Mouse (Mus musculus) mammary gland, adult 2 months (tissue): ENCODE results near the gene Hectd4. TPM values are rescaled to one million over a fixed set of nuclear protein-coding genes. Genes with fewer than 3 reads are reported as not detected.

Experiments
- polyA plus RNA-seq: library from polyadenylated mRNA; depleted of rRNA; stranded (reverse); fragments of >200 nt; gene quantifications from 2 replicates; pipeline ENCODE4 v1.2.3, GENCODE M21; 2012; ENCODE audit warnings: low replicate concordance; rRNA removed

Hectd4 gene
- polyA plus RNA-seq: 16.3 and 20.2 TPM in 2 replicates

DNA sequence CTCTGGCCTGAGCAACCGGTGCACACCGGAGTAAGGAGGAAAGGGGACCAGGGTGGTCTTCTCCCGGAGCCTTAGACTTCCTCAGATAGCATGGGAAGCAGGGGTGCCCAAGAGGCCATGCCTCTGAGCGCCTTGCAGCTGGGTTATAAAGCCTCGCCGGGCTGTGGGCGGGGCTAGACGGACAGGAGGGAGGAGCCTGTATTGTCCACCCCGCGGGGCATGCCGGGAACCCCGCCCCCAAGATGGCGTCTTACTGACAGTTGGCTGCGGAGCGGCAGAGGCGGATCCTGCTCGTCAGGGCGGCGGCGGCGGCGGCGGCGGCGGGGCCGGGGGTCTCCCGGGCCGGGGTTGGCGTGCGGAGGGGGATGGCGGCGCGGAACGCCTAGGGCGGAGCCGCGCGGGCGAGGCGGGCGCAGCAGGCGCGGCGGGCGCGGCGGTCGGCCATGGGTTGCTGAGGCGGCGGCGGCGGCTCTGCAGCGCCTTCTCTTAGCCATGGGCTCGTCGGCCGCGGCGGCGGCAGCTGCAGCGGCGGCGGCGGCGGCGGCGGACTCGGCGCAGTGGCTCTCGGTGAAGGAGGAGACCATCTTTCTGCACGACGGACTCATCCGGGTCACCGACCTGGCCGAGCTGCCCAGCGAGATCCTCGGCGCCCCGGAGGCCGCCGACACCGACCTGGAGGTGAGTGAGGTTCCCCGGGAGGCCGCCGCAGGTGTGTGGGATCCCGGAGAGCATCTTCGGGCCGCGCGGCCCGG, at the start of gene Hectd4:
TSS of gene Hectd4 (plus strand) at position 240 of the 752 bp plus-strand sequence.

DNA sequence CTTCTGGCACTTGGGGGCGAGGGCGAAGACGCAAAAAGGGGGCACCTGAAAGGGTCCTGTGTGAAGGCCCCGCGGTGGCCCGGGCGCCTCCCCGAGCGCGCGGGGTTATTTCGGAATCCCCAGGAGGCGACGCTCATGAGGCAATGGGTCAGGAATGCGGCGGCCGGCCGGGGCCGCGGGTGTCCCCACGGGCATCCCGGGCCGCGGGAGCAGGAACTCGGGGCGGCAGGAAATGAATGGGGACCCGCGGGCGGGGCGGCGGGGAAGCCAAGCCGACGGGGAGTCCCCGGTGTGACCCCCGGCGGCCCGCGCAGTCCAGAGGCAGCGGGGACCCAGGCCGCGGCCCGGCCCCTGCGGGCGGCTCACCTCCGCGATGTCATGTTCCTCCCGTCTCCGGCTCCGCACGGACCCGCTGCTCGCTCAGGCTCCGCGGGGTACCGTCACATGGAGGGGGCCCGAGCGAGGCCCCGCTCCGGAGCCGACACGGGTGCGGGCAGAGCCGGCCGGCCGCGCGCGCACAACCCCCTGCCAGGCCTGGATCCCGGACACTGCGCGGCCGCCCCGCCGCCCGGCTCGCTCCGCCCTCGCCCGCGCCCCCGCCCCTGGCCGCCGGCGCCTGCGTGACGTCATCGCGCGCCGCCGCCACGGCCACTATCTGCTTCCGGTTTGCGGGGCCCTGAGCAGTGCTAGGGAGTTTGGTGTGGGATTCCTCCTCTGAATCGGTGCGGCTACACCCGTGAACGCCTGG, 29.0 kb upstream of the Hectd4 start, which contains the start of gene Ptpn11:
TSS of gene Ptpn11 (minus strand) at position 562 of the 748 bp plus-strand sequence.

DNA sequence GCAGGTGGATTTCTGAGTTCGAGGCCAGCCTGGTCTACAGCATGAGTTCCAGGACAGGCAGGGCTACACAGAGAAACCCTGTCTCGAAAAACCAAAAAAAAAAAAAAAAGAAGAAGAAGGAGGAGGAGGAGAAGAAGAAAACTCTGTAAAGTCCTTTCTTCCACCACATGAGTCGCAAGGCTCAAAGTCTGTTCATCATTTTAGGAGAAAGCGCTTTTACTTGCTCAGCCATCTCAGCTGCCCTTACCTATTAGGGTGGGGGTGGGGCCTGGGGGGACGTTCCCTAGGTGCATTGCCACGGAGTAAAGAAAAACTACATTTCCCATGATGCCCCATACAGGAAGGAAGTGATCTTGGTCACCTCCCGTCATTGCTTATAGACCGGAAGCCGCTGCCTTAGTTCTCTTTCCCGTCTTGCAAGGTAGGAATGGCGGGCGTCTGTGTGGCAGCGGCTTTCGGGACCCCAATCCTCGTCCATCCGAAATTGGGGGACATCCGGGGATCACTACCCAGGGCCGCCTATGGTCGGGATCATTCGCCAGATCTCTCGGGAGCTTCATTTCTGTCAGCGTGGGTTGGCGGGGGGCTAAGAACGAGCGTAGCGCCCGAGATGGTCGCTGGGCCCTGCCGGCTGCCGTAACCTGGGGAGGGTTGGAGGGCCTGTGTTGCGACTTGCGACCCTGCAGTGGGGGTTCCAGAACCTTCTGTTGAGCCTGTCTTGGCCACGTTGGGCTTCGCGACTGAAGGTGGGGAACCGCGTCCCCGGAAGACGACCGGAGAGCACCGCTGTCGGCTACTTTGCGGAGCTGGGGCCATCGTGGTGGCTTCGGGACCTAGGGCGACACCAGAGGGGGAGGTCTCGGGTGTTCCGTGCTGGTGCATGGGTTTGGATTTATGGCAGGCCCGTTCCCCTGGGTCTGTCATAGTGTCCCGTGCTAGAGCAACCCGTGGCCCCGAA, 15.6 kb upstream of the Hectd4 start, which contains the start of gene Rpl6:
TSS of gene Rpl6 (plus strand) at position 350 of the 958 bp plus-strand sequence.

GRCm38 (mm10) chr5:121385461-121386119, 165.6 kb downstream of the Hectd4 start, which contains the start of gene Trafd1:
TSS of gene Trafd1 (minus strand) at chr5:121385632.

GRCm38 (mm10) chr5:121397187-121398145, 177.4 kb downstream of the Hectd4 start, which contains the start of gene Naa25:
TSS of gene Naa25 (plus strand) at chr5:121397936.

Other genes starting within 250 kb of the Hectd4 start
- 0.04 TPM in 1 of 2 replicates, not detected in the other for gene Rph3a, start 210.1 kb upstream of the Hectd4 start, polyA plus RNA-seq
- 27.0 and 34.2 TPM in 2 replicates for gene Ptpn11, start 28.8 kb upstream of the Hectd4 start, polyA plus RNA-seq
- gene Rpl6, start 15.7 kb upstream of the Hectd4 start, polyA plus RNA-seq: 255 and 291 TPM in 2 replicates
- gene Trafd1, start 165.4 kb downstream of the Hectd4 start, polyA plus RNA-seq: 86.6 and 112 TPM in 2 replicates
- 8.0 and 14.5 TPM in 2 replicates for gene Naa25, start 177.7 kb downstream of the Hectd4 start, polyA plus RNA-seq
- gene Tmem116, start 231.7 kb downstream of the Hectd4 start, polyA plus RNA-seq: 5.0 and 5.9 TPM in 2 replicates
- 33.2 and 36.1 TPM in 2 replicates for gene Erp29, start 232.3 kb downstream of the Hectd4 start, polyA plus RNA-seq